Mouse (Mus musculus): Measurements from ENCODE around the gene Cyp2e1.

- TF ChIP-seq POLR2A (IDR thresholded peaks at IDR 0.05; ENCODE audit: extremely low read depth, insufficient read depth, low read length) (no peak), CTCF (IDR thresholded peaks at IDR 0.05; ENCODE audit: low read depth, low read length) (no peak)
Observed at GRCm38 (mm10) chr7:140747402-140747801, 16.1 kb upstream of the Cyp2e1 start.
